Comparison of ENCODE assay signal across 19 mouse cellular contexts in the genomic region with DNA sequence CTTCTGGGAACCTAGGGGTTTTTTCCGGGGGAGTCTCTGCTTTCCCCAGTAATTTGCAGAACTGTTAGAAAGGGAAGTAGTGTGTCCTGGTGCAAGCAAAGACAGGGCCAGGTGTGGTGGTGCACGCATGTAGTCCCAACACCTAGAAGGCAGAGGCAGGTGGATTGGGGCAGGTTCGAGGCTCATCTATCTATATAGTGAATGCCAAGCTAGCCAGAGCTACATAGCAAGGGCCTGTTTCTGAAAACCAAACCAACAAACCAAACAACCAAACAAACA. TPM values are rescaled to one million over a fixed set of nuclear protein-coding genes. Genes with fewer than 3 reads are reported as not detected.
"Had no signal": no experiment of that assay in that cellular context is flagged by ENCODE, and none has a peak within 500 bp of the region (broad histone marks: within the 10 kb centered on the region; RNA-seq: fewer than 3 reads in every experiment).

No protein-coding gene starts in this region.

- H3K9me3 ChIP-seq: megakaryocyte, embryonic 14.5 days; midbrain, embryonic 13.5 days; midbrain, embryonic 15.5 days; neural tube, embryonic 12.5 days had no signal

- H3K4me3 ChIP-seq: megakaryocyte, embryonic 14.5 days; midbrain, embryonic 13.5 days; midbrain, embryonic 15.5 days; neural tube, embryonic 12.5 days had no signal

- H3K9ac ChIP-seq: lung, embryonic 14.5 days; midbrain, embryonic 13.5 days; midbrain, embryonic 15.5 days; neural tube, embryonic 12.5 days had no signal

- DNase-seq: lung, adult 18-20 months; lung, embryonic 14.5 days; lung, postnatal 10 days; lung, postnatal 4 days; right cerebral cortex, postnatal 25 days; right cerebral cortex, postnatal 4 days; spleen, adult 18-20 months; thymus, adult 18-20 months; thymus, postnatal 14 days; thymus, postnatal 36 days had no signal

- H3K27ac ChIP-seq: midbrain, embryonic 13.5 days; midbrain, embryonic 15.5 days; neural tube, embryonic 12.5 days had no signal

- H3K4me2 ChIP-seq: lung, embryonic 14.5 days; midbrain, embryonic 11.5 days; midbrain, embryonic 13.5 days; midbrain, embryonic 15.5 days; neural tube, embryonic 12.5 days had no signal

- ATAC-seq: midbrain, embryonic 13.5 days; midbrain, embryonic 15.5 days had no signal

- H3K4me1 ChIP-seq: midbrain, embryonic 13.5 days; midbrain, embryonic 15.5 days; neural tube, embryonic 12.5 days had no signal

- H3K36me3 ChIP-seq: midbrain, embryonic 15.5 days had no signal

- H3K27me3 ChIP-seq: megakaryocyte, embryonic 14.5 days; midbrain, embryonic 13.5 days; midbrain, embryonic 15.5 days; neural tube, embryonic 12.5 days had no signal

RNA-seq across cellular contexts. Expression of gene Als2cr12, which starts 32.7 kb away (rescaled TPM):
- total RNA-seq: midbrain, postnatal 0 days; monocyte, adult 5-6 weeks had no signal
- polyA plus RNA-seq: lung, embryonic 14.5 days; lung, embryonic 16.5 days; midbrain, embryonic 11.5 days; midbrain, embryonic 13.5 days; midbrain, embryonic 15.5 days; midbrain, postnatal 0 days; neural tube, embryonic 12.5 days; stomach, embryonic 14.5 days had no signal
